Mouse (Mus musculus) megakaryocyte, embryonic 14.5 days (primary cell): Measurements from ENCODE around the gene Zfp988. TPM values are rescaled to one million over a fixed set of nuclear protein-coding genes. Genes with fewer than 3 reads are reported as not detected.
"Not testable (repeated sequence)": the region's sequence is repeated elsewhere in the genome, so short reads cannot be mapped to it uniquely, and the experiment has no call there.

Experiments
- H3K27me3 ChIP-seq: replicated peaks from 2 replicates; pipeline ENCODE3; 2012; ENCODE audit warnings: inconsistent platforms
- H3K36me3 ChIP-seq: replicated peaks from 2 replicates; pipeline ENCODE3; 2012; ENCODE audit warnings: low read length, inconsistent platforms, mixed read lengths
- H3K4me1 ChIP-seq: 2 replicates; pipeline ENCODE4 v1.6.1; 2012; ENCODE audit warnings: inconsistent platforms
- H3K4me3 ChIP-seq: replicated peaks from 2 replicates; pipeline ENCODE3; 2012; ENCODE audit warnings: moderate library complexity, mild to moderate bottlenecking, inconsistent platforms
- H3K9me3 ChIP-seq: 2 replicates; pipeline ENCODE4 v1.6.1; 2012; ENCODE audit warnings: inconsistent platforms
- polyA plus RNA-seq: library from polyadenylated mRNA; stranded (reverse); fragments of >175 nt; gene quantifications from 2 replicates; pipeline ENCODE4 v1.2.3, GENCODE M21; 2012; ENCODE audit warnings: low replicate concordance; ENCODE audit not compliant: insufficient read depth

The Zfp988 gene
- polyA plus RNA-seq, 1 experiment, result not detected

DNA sequence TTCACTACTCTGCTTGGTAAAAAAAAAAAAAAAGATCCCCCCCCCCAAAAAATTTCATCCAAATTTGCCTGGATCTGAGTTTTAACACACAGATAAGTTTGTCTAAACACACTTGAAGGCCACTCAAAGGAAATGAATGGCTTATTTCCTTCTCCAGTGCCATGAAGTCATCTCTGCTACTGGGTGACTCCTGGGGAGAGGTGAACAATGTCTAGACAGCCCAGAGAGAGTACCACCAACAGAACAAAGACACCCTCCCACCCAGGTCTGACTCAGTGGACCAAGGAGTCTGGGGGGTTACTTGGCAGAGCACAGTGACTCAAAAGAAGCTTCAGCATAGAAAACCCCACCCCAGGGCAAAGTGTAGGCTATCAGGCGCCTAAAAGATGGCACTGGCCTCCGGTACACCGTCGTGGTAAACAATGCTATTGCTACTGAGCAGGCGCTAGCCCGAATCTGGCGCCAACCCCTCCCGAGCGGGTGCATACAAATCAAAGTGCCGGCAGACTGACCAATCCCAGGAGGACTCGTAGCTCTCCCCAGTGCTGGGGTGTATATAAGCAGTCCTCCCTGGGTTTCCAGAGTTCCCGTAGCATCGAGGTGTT lies 46.0 kb downstream of the Zfp988 start:
- not testable (repeated sequence) for H3K27me3 ChIP-seq, H3K4me1 ChIP-seq, H3K4me3 ChIP-seq, H3K36me3 ChIP-seq
- H3K9me3 ChIP-seq, result peaks cover 38% of the 10 kb centered on the region

DNA sequence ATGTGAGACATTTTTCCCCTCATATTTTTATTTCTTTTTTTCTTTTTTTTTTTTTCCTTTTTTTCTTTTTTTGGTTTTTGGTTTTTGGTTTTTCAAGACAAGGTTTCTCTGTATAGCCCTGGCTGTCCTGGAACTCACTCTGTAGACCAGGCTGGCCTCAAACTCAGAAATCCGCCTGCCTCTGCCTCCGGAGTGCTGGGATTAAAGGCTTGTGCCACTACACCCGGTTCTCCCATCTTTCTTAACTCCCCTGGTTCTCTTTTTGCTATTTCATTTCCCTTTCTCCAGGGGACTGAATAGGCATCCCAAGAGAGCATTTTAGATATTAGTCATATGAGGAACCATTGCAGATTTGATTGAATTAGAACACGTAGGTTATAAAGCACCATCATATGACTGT lies 48.2 kb downstream of the Zfp988 start:
- not testable (repeated sequence) for H3K27me3 ChIP-seq, H3K36me3 ChIP-seq, H3K4me3 ChIP-seq, H3K4me1 ChIP-seq
- H3K9me3 ChIP-seq, result peaks cover 30% of the 10 kb centered on the region

- not testable (repeated sequence) for H3K9me3 ChIP-seq, H3K36me3 ChIP-seq, H3K27me3 ChIP-seq, H3K4me1 ChIP-seq, H3K4me3 ChIP-seq
These were observed 50.6 kb downstream of the Zfp988 start for GRCm38 (mm10) chr4:147356042-147356441.

GRCm38 (mm10) chr4:147357195-147357594 lies 51.7 kb downstream of the Zfp988 start:
- H3K4me3 ChIP-seq, H3K4me1 ChIP-seq, H3K27me3 ChIP-seq, H3K36me3 ChIP-seq, H3K9me3 ChIP-seq: not testable (repeated sequence)

GRCm38 (mm10) chr4:147361003-147361402 lies 55.5 kb downstream of the Zfp988 start, which contains the start of gene Zfp978:
Zfp978 (plus strand) TSS chr4:147361303.
- not testable (repeated sequence) for H3K4me1 ChIP-seq, H3K36me3 ChIP-seq, H3K4me3 ChIP-seq, H3K27me3 ChIP-seq, H3K9me3 ChIP-seq

- H3K27me3 ChIP-seq, H3K4me1 ChIP-seq, H3K36me3 ChIP-seq, H3K9me3 ChIP-seq, H3K4me3 ChIP-seq: not testable (repeated sequence)
These were observed 56.4 kb downstream of the Zfp988 start for GRCm38 (mm10) chr4:147361872-147362271.

GRCm38 (mm10) chr4:147369564-147369963 lies 64.1 kb downstream of the Zfp988 start:
- H3K4me3 ChIP-seq, H3K4me1 ChIP-seq, H3K36me3 ChIP-seq, H3K27me3 ChIP-seq, H3K9me3 ChIP-seq: not testable (repeated sequence)

GRCm38 (mm10) chr4:147383199-147383598 lies 77.7 kb downstream of the Zfp988 start:
- H3K9me3 ChIP-seq, H3K27me3 ChIP-seq, H3K4me1 ChIP-seq, H3K4me3 ChIP-seq, H3K36me3 ChIP-seq: not testable (repeated sequence)

Other genes with a start within 250 kb of the Zfp988 start
- gene Zfp991, start 173.6 kb upstream of the Zfp988 start, polyA plus RNA-seq, result not detected in 2 replicates
- gene Zfp978, start 55.6 kb downstream of the Zfp988 start, polyA plus RNA-seq, result not detected in 2 replicates
- not detected in 2 replicates for gene Zfp982, start 186.7 kb downstream of the Zfp988 start, polyA plus RNA-seq
- gene Gm16503, start 234.5 kb downstream of the Zfp988 start, polyA plus RNA-seq, result not detected in 2 replicates
- gene Zfp985, start 247.6 kb downstream of the Zfp988 start, polyA plus RNA-seq, result 0.13 TPM in 1 of 2 replicates, not detected in the other